Mouse (Mus musculus) MEL (cell line): Measurements from ENCODE around the gene Fbxw4.

Experiments used
- CTCF ChIP-seq, 3 experiments: IDR thresholded peaks in 2 of 3; conservative IDR thresholded peaks in 1 of 3; 2 replicates each; pipeline ENCODE4 v1.5.1; 2011 to 2012; ENCODE audit warnings: low read length in 3 of 3, low read depth in 2 of 3, mild to moderate bottlenecking in 2 of 3, improper control_type of control experiment in 1 of 3, inconsistent platforms in 1 of 3, mixed read lengths in 1 of 3, moderate library complexity in 1 of 3; ENCODE audit not compliant: control insufficient read depth in 1 of 3, insufficient read depth in 1 of 3, poor library complexity in 1 of 3, severe bottlenecking in 1 of 3
- MAFK ChIP-seq: IDR thresholded peaks from 2 replicates; pipeline ENCODE4 v1.6.1; 2011; ENCODE audit warnings: low read depth, mild to moderate bottlenecking, low read length, improper control_type of control experiment, borderline replicate concordance
- NELFE ChIP-seq: IDR thresholded peaks from 2 replicates; pipeline ENCODE4 v1.6.1; 2011; ENCODE audit warnings: low read depth, low read length, improper control_type of control experiment

DNA sequence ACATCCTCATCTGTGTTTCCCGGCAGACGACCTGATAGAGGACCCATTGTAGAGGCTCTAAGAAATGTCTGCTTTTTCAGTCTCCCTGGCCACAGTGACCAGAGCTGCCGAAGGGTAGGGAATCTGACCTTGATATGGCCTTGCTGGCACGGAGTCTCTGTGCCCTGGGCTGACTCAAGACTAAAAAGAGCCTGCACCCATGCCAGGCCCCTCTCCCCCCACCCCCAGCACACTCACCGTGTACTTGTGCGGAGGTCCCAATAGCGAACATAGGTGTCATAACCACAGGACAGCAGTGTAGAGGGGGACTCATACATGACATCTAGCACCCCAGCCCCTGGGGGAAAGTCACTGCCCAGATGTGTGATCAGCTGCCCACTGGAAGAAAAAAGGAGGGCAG is 80.7 kb downstream of the Fbxw4 start:
- no peak for TF ChIP-seq CTCF (IDR thresholded peaks at IDR 0.05 in 2 of 3, conservative IDR thresholded peaks at IDR 0.05 in 1 of 3; ENCODE audit: control insufficient read depth in 1 of 3, insufficient read depth in 1 of 3, low read depth in 2 of 3, low read length in 3 of 3, poor library complexity in 1 of 3, severe bottlenecking in 1 of 3)
- no peak for TF ChIP-seq MAFK
- no peak for TF ChIP-seq NELFE
